In the genomic region with DNA sequence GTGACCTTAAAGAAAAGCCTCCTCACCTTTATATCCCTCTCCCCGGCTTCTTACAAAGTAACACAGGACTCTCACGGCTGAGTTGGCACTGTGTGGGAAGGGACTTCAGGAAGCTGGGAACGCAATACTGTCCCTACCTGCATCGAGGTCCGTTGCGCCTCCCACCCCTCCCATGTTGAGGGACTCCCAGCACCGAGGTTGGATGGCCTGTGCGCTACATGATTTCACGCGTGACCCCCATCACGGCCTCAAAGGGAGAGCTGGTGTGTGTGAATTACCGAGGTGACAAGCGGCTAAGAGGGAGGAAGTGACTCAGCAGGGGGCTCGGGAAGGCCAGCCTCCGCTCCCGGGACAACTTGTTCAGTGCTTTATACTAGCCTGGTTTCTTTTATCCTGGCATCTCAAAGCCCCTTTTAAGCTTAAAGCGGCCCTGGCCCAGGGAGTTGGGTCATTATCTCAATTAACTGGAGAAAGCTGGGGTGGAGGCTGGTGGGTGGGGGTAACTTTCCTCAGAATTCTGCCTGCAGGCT, we compare ENCODE assay signal across 8 mouse cellular contexts. TPM values are rescaled to one million over a fixed set of nuclear protein-coding genes. Genes with fewer than 3 reads are reported as not detected.
A peak's percentile ranks its signal among the peaks of the same experiment; 100 is the strongest.
DNase-seq lines count a peak whose midpoint lies in the region; ATAC-seq and TF ChIP-seq lines count a peak whose summit lies in the region.

No protein-coding gene starts in this region.

- no peak for TF ChIP-seq CTCF in lung, embryonic 14.5 days (IDR thresholded peaks at IDR 0.05; ENCODE audit: low read depth)
- no peak for TF ChIP-seq CTCF in intestine, postnatal 0 days (IDR thresholded peaks at IDR 0.05; ENCODE audit: low read depth)

- peak; percentile 42; the same call in 1 of the 2 replicates for ATAC-seq in lung, embryonic 14.5 days (ENCODE audit: insufficient read depth)
- no peak for ATAC-seq in intestine, postnatal 0 days
- no peak for ATAC-seq in liver, embryonic 15.5 days (ENCODE audit: insufficient read depth)

- H3K36me3 ChIP-seq in lung, embryonic 14.5 days (ENCODE audit: insufficient read depth), result no peaks in the 10 kb centered on the region
- no peaks in the 10 kb centered on the region for H3K36me3 ChIP-seq in forebrain, embryonic 10.5 days (replicated peaks)
- H3K36me3 ChIP-seq in intestine, postnatal 0 days (ENCODE audit: control insufficient read depth, insufficient read depth), result no peaks in the 10 kb centered on the region
- no peaks in the 10 kb centered on the region for H3K36me3 ChIP-seq in liver, embryonic 15.5 days (replicated peaks)

- H3K9me3 ChIP-seq in lung, embryonic 14.5 days (ENCODE audit: low read depth, low read length), result no peaks in the 10 kb centered on the region
- H3K9me3 ChIP-seq in forebrain, embryonic 10.5 days, result peaks cover 8% of the 10 kb centered on the region; the same call in 1 of the 2 replicates
- no peaks in the 10 kb centered on the region for H3K9me3 ChIP-seq in intestine, postnatal 0 days (ENCODE audit: control insufficient read depth)
- H3K9me3 ChIP-seq in liver, embryonic 15.5 days (replicated peaks), result no peaks in the 10 kb centered on the region

- peaks cover 20% of the 10 kb centered on the region for H3K27me3 ChIP-seq in lung, embryonic 14.5 days (ENCODE audit: insufficient read depth, low read length)
- H3K27me3 ChIP-seq in forebrain, embryonic 10.5 days (ENCODE audit: poor library complexity, severe bottlenecking), result peaks cover 65% of the 10 kb centered on the region
- 0 out of 2 replicates have a peak, but pooled peaks cover 13% of the 10 kb centered on the region for H3K27me3 ChIP-seq in intestine, postnatal 0 days (replicated peaks; ENCODE audit: control insufficient read depth, insufficient read depth, low read length)
- H3K27me3 ChIP-seq in liver, embryonic 15.5 days, result peaks cover 64% of the 10 kb centered on the region

- H3K4me1 ChIP-seq in lung, embryonic 14.5 days (ENCODE audit: insufficient read depth), result no peaks in the 10 kb centered on the region
- H3K4me1 ChIP-seq in forebrain, embryonic 10.5 days, result peaks cover 79% of the 10 kb centered on the region
- H3K4me1 ChIP-seq in intestine, postnatal 0 days (replicated peaks; ENCODE audit: control insufficient read depth, insufficient read depth, low read length), result no peaks in the 10 kb centered on the region
- peaks cover 20% of the 10 kb centered on the region for H3K4me1 ChIP-seq in liver, embryonic 15.5 days (replicated peaks)

- peak; percentile 32 for DNase-seq in lung, embryonic 14.5 days
- no peak for DNase-seq in lung, postnatal 36 days
- peak; percentile 66 for DNase-seq in forebrain, embryonic 10.5 days (ENCODE audit: extremely low spot score, low spot score)
- DNase-seq in spleen, postnatal 36 days (ENCODE audit: low spot score in 2 of 2), result no peak
- DNase-seq in thymus, postnatal 14 days, result no peak
- no peak for DNase-seq in lung, postnatal 14 days

- H3K27ac ChIP-seq in lung, embryonic 14.5 days (ENCODE audit: low read depth), result no peak overlapping the region
- H3K27ac ChIP-seq in forebrain, embryonic 10.5 days, result peak overlapping the region; percentile 84
- H3K27ac ChIP-seq in intestine, postnatal 0 days (ENCODE audit: low read depth, low read length), result no peak overlapping the region
- no peak overlapping the region for H3K27ac ChIP-seq in liver, embryonic 15.5 days (replicated peaks)

- H3K9ac ChIP-seq in lung, embryonic 14.5 days, result peak overlapping the region; percentile 26; the same call in 1 of the 2 replicates
- H3K9ac ChIP-seq in intestine, postnatal 0 days (ENCODE audit: low read depth, low read length), result no peak overlapping the region
- no peak overlapping the region for H3K9ac ChIP-seq in liver, embryonic 15.5 days

- 10% methylated on average over 17 of the region's 17 CpGs for WGBS in lung, embryonic 14.5 days
- under 1% methylated on average over 17 of the region's 17 CpGs for WGBS in forebrain, embryonic 10.5 days
- WGBS in intestine, postnatal 0 days, result 30% methylated on average over 17 of the region's 17 CpGs
- WGBS in liver, embryonic 15.5 days (ENCODE audit: insufficient replicate concordance), result 6% methylated on average over 17 of the region's 17 CpGs

- H3K4me2 ChIP-seq in lung, embryonic 14.5 days, result peak overlapping the region; percentile 50
- H3K4me2 ChIP-seq in intestine, postnatal 0 days (replicated peaks; ENCODE audit: low read depth), result peak overlapping the region; percentile 40
- H3K4me2 ChIP-seq in liver, embryonic 15.5 days, result peak overlapping the region; percentile 20; the same call in 1 of the 2 replicates

- 0 out of 2 replicates have a peak overlapping the region, but pooled peaks have one; percentile 6 for H3K4me3 ChIP-seq in lung, embryonic 14.5 days (ENCODE audit: low read depth, low read length)
- H3K4me3 ChIP-seq in forebrain, embryonic 10.5 days, result peak overlapping the region; percentile 44
- no peak overlapping the region for H3K4me3 ChIP-seq in intestine, postnatal 0 days (ENCODE audit: low read depth, low read length)
- H3K4me3 ChIP-seq in liver, embryonic 15.5 days (replicated peaks), result no peak overlapping the region

RNA-seq across cellular contexts. Expression of a gene that starts 31.1 kb away (rescaled TPM):
- 84.5 and 95.4 TPM in 2 replicates for polyA plus RNA-seq in lung, embryonic 14.5 days (2014; fragmentation: Nextera tagmentation; extraction: Ambion mirVana)
- polyA plus RNA-seq in forebrain, embryonic 10.5 days (2016; fragmentation: Nextera tagmentation; extraction: Ambion mirVana), result 42.1 and 46.5 TPM in 2 replicates
- polyA plus RNA-seq in intestine, postnatal 0 days (2015; fragmentation: Nextera tagmentation; extraction: Ambion mirVana), result 39.7 and 45.5 TPM in 2 replicates
- polyA plus RNA-seq in liver, embryonic 15.5 days (2015; fragmentation: Nextera tagmentation; extraction: Ambion mirVana), result 26.8 and 30.0 TPM in 2 replicates

RNA-seq across cellular contexts. Expression of a gene that starts 39.9 kb away (rescaled TPM):
- polyA plus RNA-seq in lung, embryonic 14.5 days (2014; fragmentation: Nextera tagmentation; extraction: Ambion mirVana), result 0.19 and 0.21 TPM in 2 replicates
- polyA plus RNA-seq in forebrain, embryonic 10.5 days (2016; fragmentation: Nextera tagmentation; extraction: Ambion mirVana), result 1.2 and 1.4 TPM in 2 replicates
- polyA plus RNA-seq in intestine, postnatal 0 days (2015; fragmentation: Nextera tagmentation; extraction: Ambion mirVana), result 0.26 and 0.38 TPM in 2 replicates
- 0.03 and 0.09 TPM in 2 replicates for polyA plus RNA-seq in liver, embryonic 15.5 days (2015; fragmentation: Nextera tagmentation; extraction: Ambion mirVana)

Comparison
In these comparisons a context has a peak if more than half of its experiments do, and no peak if none do; other contexts are left out.
1. DNase-seq: peak in lung, embryonic 14.5 days (single experiment) and forebrain, embryonic 10.5 days (single experiment); none in lung, postnatal 36 days (single experiment), spleen, postnatal 36 days (0 of 2), thymus, postnatal 14 days (single experiment) and lung, postnatal 14 days (single experiment).
2. H3K4me3 ChIP-seq: peak in lung, embryonic 14.5 days (single experiment) and forebrain, embryonic 10.5 days (single experiment); none in intestine, postnatal 0 days (single experiment) and liver, embryonic 15.5 days (single experiment).
3. Peak in every context shown above with its lines, with median percentiles within 50 percentile points of each other: H3K4me2 ChIP-seq.